Mouse (Mus musculus) intestine, embryonic 14.5 days (tissue): ENCODE results near the gene Zbtb8os. TPM values are rescaled to one million over a fixed set of nuclear protein-coding genes. Genes with fewer than 3 reads are reported as not detected.
A peak's percentile ranks its signal among the peaks of the same experiment; 100 is the strongest.

Experiments used
- ATAC-seq: fragments of 200-750 bp; cut with Nextera tagmentation; replicated peaks from 2 replicates; pipeline ENCODE4 v1.8.0; 2017; ENCODE audit warnings: low read depth, moderate number of reproducible peaks, moderate TSS enrichment, moderate library complexity; ENCODE audit not compliant: low FRiP score, low TSS enrichment
- DNase-seq: peaks from one replicate; pipeline ENCODE4 v3.0.0-alpha.2; 2018; ENCODE audit warnings: low spot score
- H3K27ac ChIP-seq: fragments of 300-500 bp; sonication (generic); 2 replicates; pipeline ENCODE4 v1.5.1; 2014; ENCODE audit warnings: low read depth, mild to moderate bottlenecking, control low read depth
- H3K27me3 ChIP-seq: fragments of 300-500 bp; sonication (generic); replicated peaks from 2 replicates; pipeline ENCODE4 v1.6.1; 2014; ENCODE audit warnings: low read length, control low read depth; ENCODE audit not compliant: control insufficient read depth, insufficient read depth
- H3K36me3 ChIP-seq: fragments of 300-500 bp; sonication (generic); 2 replicates; pipeline ENCODE4 v1.6.1; 2014; ENCODE audit warnings: low read length, control low read depth; ENCODE audit not compliant: control insufficient read depth, insufficient read depth
- H3K4me1 ChIP-seq: fragments of 300-500 bp; sonication (generic); replicated peaks from 2 replicates; pipeline ENCODE4 v1.6.1; 2014; ENCODE audit warnings: low read length, control low read depth, mixed read lengths; ENCODE audit not compliant: control insufficient read depth, insufficient read depth
- H3K4me2 ChIP-seq: fragments of 300-500 bp; sonication (generic); 2 replicates; pipeline ENCODE4 v1.6.1; 2014; ENCODE audit warnings: low read length
- H3K4me3 ChIP-seq: fragments of 300-500 bp; sonication (generic); 2 replicates; pipeline ENCODE4 v1.5.1; 2014; ENCODE audit warnings: low read depth, low read length, control low read depth, mixed read lengths
- H3K9ac ChIP-seq: fragments of 300-500 bp; sonication (generic); 2 replicates; pipeline ENCODE4 v1.6.1; 2014; ENCODE audit warnings: mild to moderate bottlenecking, low read length
- H3K9me3 ChIP-seq: fragments of 300-500 bp; sonication (generic); 2 replicates; pipeline ENCODE4 v1.6.1; 2016; ENCODE audit warnings: low read length, control low read depth; ENCODE audit not compliant: control insufficient read depth
- WGBS: fragments of 180-500 bp; shearing (Covaris S2); extraction: QIAGEN DNeasy Blood & Tissue Kit; methylation state at CpG from one replicate; pipeline ENCODE4 v1.1.7; 2014; 5-methylcytosine and 5-hydroxymethylcytosine counted together
- polyA plus RNA-seq: library from polyadenylated mRNA; unstranded; fragments of >200 nt; fragmentation: Nextera tagmentation; extraction: Ambion mirVana; gene quantifications from 2 replicates; pipeline ENCODE4 v1.2.1, GENCODE M21; 2014

The Zbtb8os gene
- 46.9 and 51.3 TPM in 2 replicates for polyA plus RNA-seq

DNA sequence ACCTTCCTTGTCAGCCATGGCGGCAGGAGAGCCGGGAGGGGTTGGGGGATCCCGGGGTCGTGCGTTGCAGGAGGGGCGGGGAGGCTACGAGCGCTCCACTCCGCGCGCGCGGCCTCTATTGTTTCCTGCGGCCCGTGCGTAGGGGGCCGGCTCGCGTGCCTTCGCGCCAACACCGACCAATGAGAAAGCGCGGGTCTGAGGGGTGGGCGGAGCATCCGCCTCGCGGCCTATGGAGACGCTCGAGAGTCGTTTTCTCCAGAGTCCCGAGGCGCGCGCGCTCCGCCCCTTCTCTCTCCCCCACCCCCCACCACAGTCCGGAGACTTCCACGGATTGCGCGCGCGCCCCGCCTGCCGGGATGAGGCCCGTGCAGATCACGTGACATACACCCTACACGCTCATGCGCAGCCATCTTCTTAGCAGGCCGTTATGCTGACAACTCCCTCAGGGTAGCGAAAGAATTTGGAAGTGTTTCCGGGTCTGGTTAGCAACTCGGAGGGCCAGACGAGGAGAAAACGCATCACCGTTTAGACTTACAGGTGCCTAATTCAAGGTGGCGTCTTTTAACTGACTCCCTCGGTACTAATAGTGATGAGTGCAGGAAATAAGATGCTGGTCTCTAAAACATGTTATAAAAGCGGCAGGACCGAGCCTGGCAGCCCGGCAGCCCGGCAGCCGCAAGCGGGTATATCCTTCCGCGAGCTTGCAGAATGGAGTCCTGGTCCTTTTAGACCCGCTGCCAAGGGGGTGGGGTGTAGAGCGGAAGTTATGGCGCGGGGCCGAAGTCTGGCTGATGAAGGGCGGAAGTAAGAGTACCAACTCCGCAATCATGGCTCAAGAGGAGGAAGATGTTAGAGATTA is at the start of gene Zbtb8os, which contains the start of gene Rbbp4:
Gene Zbtb8os (plus strand): TSS at position 480 of the 859 bp plus-strand sequence.
Gene Rbbp4 (minus strand): TSS at position 155 of the 859 bp plus-strand sequence.
- H3K27ac ChIP-seq = peak within 1 kb of the TSS; percentile 98
- H3K4me3 ChIP-seq = peak within 1 kb of the TSS; percentile 95
- H3K9ac ChIP-seq = peak within 1 kb of the TSS; percentile 98
- DNase-seq = peak; percentile 97
- under 1% methylated on average over 68 of the region's 73 CpGs for WGBS
- peak; percentile 98 for ATAC-seq
- no peaks in the 10 kb centered on the region for H3K27me3 ChIP-seq
- no peaks in the 10 kb centered on the region for H3K9me3 ChIP-seq
- H3K4me2 ChIP-seq = peak within 1 kb of the TSS; percentile 91
- peaks cover 25% of the 10 kb centered on the region for H3K36me3 ChIP-seq
- peaks cover 24% of the 10 kb centered on the region for H3K4me1 ChIP-seq

DNA sequence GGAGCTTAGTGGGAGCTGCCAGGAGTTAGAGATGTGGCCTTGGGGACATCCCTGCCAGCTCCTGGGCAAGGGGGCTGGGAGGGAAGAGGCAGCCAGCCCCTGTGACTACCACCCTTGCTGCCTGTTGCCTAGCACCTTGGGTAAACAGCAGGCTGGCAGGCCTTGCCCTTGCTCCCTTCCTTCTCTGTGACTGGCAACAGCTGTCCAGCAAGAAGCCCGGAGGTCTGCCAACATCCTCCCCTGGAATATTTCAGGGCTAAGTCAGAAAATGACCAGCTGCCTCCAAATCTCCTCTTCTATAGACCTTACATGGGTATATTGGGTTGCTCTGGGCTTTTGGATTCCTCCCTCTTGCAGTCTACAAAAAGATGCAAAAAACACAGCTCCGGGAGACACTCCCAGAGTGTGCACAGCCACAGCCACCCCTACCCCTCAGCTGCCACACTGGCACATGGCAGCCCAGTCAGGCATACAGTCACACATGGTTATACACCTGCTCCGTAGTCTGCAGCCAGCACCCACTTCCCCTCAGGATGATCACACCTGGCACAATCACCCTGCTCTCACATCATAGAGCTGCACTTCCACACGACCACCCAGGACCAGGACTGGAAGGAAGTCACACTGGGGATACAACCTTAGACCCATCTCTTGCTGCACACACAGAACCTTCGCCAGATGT is 49.4 kb upstream of the Zbtb8os start:
- DNase-seq (no peak), ATAC-seq (peak; percentile 34; the same call in 1 of the 2 replicates)
- Histone ChIP-seq H3K4me1 (peaks cover 7% of the 10 kb centered on the region; the same call in 1 of the 2 replicates), H3K4me3 (no peak overlapping the region), H3K9ac (no peak overlapping the region), H3K36me3 (no peaks in the 10 kb centered on the region), H3K9me3 (no peaks in the 10 kb centered on the region), H3K4me2 (peak overlapping the region; percentile 100; the same call in 1 of the 2 replicates), H3K27me3 (peaks cover 17% of the 10 kb centered on the region), H3K27ac (no peak overlapping the region)
- 46% methylated on average over 5 of the region's 5 CpGs for WGBS

DNA sequence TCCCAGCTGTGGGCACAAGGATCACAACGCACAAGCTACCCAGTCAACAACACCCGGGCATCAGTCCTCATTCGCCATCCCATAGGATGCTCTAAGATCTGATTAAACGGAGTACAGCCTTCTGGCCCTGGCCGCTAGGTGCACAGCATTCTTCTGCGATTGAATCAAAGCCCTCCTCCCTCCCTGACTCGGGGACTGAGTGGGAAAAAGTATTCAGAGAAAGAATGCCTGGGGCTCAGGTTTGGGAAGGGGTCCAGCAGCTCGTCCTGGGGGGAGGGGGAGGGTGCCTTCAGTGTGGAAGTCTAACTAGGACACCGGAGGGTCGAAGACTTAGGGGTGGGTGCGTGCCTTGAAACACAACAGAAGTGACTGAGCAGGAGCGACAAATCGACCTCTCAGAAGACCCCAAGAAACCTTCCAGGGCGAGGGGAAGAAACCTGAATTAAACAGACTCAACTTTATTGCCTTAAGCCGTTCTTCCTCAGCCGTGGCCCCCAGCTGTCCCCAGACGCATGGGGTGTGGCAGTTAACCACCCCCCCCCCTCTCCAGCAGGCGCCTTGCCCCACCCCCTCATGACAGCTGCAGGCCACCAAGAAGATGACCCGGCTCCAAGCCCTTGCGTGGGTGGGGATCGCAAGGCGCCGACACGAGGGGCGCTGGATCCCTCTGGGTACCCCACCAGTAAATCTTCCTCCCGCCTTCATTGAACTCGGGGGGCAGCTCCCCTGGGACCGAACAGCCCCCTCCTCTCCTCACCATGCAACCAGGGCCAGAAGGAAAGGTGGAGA is 48.6 kb upstream of the Zbtb8os start:
- H3K4me2 ChIP-seq = peak overlapping the region; percentile 100
- H3K27ac ChIP-seq = no peak overlapping the region
- peak; percentile 69 for DNase-seq
- peak; percentile 46 for ATAC-seq
- H3K36me3 ChIP-seq = no peaks in the 10 kb centered on the region
- peaks cover 17% of the 10 kb centered on the region for H3K27me3 ChIP-seq
- H3K9me3 ChIP-seq = no peaks in the 10 kb centered on the region
- peak overlapping the region; percentile 51 for H3K9ac ChIP-seq
- H3K4me1 ChIP-seq = peaks cover 7% of the 10 kb centered on the region; the same call in 1 of the 2 replicates
- peak overlapping the region; percentile 45 for H3K4me3 ChIP-seq
- 3% methylated on average over 28 of the region's 28 CpGs for WGBS

DNA sequence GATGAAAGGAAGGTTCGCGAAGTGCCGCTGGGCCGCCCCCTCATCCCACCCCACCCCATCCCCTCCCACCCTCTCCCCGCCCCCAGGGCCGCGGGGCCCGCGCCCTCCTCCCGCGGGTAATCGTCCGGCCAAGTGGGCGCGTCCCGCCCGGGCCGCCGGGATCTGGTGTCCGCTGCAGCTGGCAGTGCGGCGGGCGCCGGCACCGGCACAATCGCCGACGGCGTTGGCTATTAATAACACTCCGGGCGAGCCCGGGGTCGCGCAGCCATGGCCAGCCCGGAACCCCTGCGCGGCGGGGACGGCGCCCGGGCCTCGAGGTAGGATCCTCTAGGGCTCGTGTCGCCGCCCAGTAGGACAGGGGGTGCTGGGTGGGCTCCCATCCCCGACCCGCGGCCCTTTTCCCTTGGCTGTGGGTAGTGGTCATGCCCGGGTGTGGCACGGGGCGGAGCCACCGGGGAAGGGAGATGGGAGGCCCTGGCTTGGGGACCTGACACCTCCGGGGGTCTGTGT is 48.0 kb upstream of the Zbtb8os start, which contains the start of gene Sync:
Gene Sync (plus strand): TSS at position 146 of the 510 bp plus-strand sequence.
- H3K4me3 ChIP-seq = peak within 1 kb of the TSS; percentile 45
- WGBS = 1% methylated on average over 53 of the region's 53 CpGs
- peak; percentile 66 for DNase-seq

DNA sequence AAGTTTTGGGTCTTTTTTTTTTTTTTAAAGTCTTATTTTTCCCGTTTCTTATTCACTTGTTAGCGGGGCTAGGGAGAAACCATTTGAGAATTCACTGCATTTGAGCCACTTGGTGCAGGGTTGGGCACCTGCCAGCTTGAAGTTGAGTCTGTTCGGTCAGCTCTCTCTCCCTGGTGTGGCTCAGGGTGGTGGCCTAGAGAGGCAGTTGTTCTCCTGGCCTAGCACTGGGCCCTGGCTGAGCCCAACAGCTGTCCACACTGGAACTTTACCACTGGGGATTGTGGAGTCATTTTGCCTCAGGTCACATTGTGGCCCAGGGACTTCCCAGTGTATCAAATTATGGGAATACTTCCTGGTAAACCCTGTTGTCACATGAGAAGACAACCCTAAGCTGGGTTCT is 47.4 kb upstream of the Zbtb8os start:
- ATAC-seq = no peak
- WGBS = 33% methylated on average over 3 of the region's 3 CpGs
- no peak overlapping the region for H3K9ac ChIP-seq
- DNase-seq = no peak
- H3K36me3 ChIP-seq = no peaks in the 10 kb centered on the region
- no peaks in the 10 kb centered on the region for H3K9me3 ChIP-seq
- peak overlapping the region; percentile 100 for H3K4me2 ChIP-seq
- no peak overlapping the region for H3K27ac ChIP-seq
- H3K27me3 ChIP-seq = peaks cover 17% of the 10 kb centered on the region
- H3K4me1 ChIP-seq = peaks cover 7% of the 10 kb centered on the region; the same call in 1 of the 2 replicates
- no peak overlapping the region; the same call in 1 of the 2 replicates for H3K4me3 ChIP-seq

More for the DNA sequence above, 48.0 kb upstream of the Zbtb8os start, which contains the start of gene Sync:
- Histone ChIP-seq H3K27ac (no peak within 1 kb of the TSS), H3K9ac (peak within 1 kb of the TSS; percentile 51), H3K9me3 (no peaks in the 10 kb centered on the region), H3K4me1 (peaks cover 7% of the 10 kb centered on the region; the same call in 1 of the 2 replicates), H3K27me3 (peaks cover 17% of the 10 kb centered on the region), H3K36me3 (no peaks in the 10 kb centered on the region), H3K4me2 (peak within 1 kb of the TSS; percentile 100)
- peak; percentile 40 for ATAC-seq

DNA sequence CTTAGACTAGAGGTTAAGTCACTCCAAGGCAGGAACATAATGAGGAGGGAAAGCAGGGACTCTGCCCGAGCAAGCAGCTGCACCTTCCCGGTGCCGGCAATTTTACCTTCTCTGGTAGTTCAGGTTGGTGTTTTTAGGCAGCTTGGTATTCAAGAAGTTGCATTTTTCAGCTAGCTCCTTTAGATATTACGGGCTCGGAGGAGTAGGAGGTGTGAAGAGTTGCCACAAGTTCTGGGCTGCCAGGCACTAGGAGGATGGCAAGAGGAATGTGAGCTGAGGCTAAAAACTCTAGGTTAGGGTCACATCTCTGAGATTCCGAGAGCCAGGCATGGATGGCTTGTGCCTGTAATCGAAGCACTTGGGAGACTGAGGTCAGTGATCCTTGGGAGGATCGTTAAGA is 45.8 kb upstream of the Zbtb8os start:
- peaks cover 17% of the 10 kb centered on the region for H3K27me3 ChIP-seq
- H3K27ac ChIP-seq = no peak overlapping the region
- H3K4me3 ChIP-seq = no peak overlapping the region
- no peaks in the 10 kb centered on the region for H3K36me3 ChIP-seq
- 86% methylated on average over 8 of the region's 8 CpGs for WGBS
- no peak for DNase-seq
- H3K4me1 ChIP-seq = peaks cover 7% of the 10 kb centered on the region; the same call in 1 of the 2 replicates
- H3K4me2 ChIP-seq = no peak overlapping the region
- H3K9me3 ChIP-seq = no peaks in the 10 kb centered on the region
- no peak for ATAC-seq
- no peak overlapping the region for H3K9ac ChIP-seq

DNA sequence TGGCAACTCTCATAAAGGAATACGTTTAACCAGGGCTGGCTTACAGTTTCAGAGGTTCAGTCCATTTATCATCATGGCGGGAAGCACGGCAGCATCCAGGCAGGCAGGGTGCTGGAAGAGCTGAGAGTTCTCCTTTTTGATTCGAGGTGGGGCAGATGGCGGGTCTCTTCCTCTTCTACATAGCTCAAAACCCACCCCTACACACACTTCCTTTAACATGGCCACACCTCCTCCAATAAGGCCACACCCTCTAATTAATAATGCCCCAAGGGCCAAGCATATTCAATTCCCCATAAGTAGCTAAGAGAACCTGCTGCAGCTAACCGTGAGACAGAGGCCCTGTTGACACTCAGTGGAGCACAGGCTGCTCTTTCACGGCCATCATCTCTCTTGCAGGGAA is 42.7 kb upstream of the Zbtb8os start:
- no peaks in the 10 kb centered on the region for H3K9me3 ChIP-seq
- no peak overlapping the region for H3K9ac ChIP-seq
- H3K27me3 ChIP-seq = no peaks in the 10 kb centered on the region
- no peak overlapping the region for H3K4me3 ChIP-seq
- 67% methylated on average over 7 of the region's 7 CpGs for WGBS
- H3K4me2 ChIP-seq = no peak overlapping the region
- H3K27ac ChIP-seq = no peak overlapping the region
- no peak for DNase-seq
- no peaks in the 10 kb centered on the region for H3K36me3 ChIP-seq
- no peaks in the 10 kb centered on the region for H3K4me1 ChIP-seq
- ATAC-seq = no peak

DNA sequence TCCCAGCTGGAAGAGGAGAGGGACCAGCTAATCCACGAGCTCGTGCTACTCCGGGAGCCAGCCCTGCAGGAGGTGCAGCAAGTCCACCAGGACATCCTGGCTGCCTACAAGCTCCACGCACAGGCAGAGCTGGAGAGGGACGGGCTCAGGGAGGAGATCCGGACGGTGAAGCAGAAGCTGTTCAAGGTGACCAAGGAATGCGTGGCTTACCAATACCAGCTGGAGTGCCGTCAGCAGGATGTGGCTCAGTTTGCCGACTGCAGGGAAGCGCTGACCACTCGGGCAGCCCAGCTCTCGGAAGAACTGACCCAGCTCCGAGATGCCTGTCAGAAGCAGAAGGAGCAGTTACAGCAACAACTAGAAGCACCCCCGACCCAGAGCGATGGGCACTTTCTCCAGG is 41.8 kb upstream of the Zbtb8os start:
- DNase-seq = no peak
- WGBS = 35% methylated on average over 16 of the region's 16 CpGs
- peak overlapping the region; percentile 9; the same call in 1 of the 2 replicates for H3K4me2 ChIP-seq

More for the DNA sequence above, 41.8 kb upstream of the Zbtb8os start:
- no peak overlapping the region for H3K4me3 ChIP-seq
- no peak overlapping the region for H3K9ac ChIP-seq
- H3K36me3 ChIP-seq = no peaks in the 10 kb centered on the region
- no peak overlapping the region for H3K27ac ChIP-seq
- H3K27me3 ChIP-seq = no peaks in the 10 kb centered on the region
- no peaks in the 10 kb centered on the region for H3K9me3 ChIP-seq
- ATAC-seq = no peak
- peaks cover 4% of the 10 kb centered on the region for H3K4me1 ChIP-seq
